Mouse (Mus musculus): Measurements from ENCODE around the gene Hectd4. TPM values are rescaled to one million over a fixed set of nuclear protein-coding genes. Genes with fewer than 3 reads are reported as not detected.
"Not testable (repeated sequence)": the region's sequence is repeated elsewhere in the genome, so short reads cannot be mapped to it uniquely, and the experiment has no call there.

Gene Hectd4
- polyA plus RNA-seq, 1 experiment from 2014 or later = 18.1 TPM

- H3K27ac ChIP-seq (replicated peaks) = no peak overlapping the region
- H3K27me3 ChIP-seq = no peaks in the 10 kb centered on the region
- H3K4me3 ChIP-seq = no peak overlapping the region
- no peaks in the 10 kb centered on the region for H3K9me3 ChIP-seq
- no peaks in the 10 kb centered on the region for H3K4me1 ChIP-seq
- no peak for ATAC-seq (replicated peaks)
- H3K9ac ChIP-seq (replicated peaks) = no peak overlapping the region
- H3K4me2 ChIP-seq (replicated peaks) = no peak overlapping the region
- H3K36me3 ChIP-seq = peaks cover 96% of the 10 kb centered on the region
- 93% methylated on average over 7 of the region's 7 CpGs for WGBS
Observed at GRCm38 (mm10) chr5:121339507-121340230, 119.7 kb downstream of the Hectd4 start.

GRCm38 (mm10) chr5:121340965-121341473, 121.0 kb downstream of the Hectd4 start:
- no peaks in the 10 kb centered on the region for H3K9me3 ChIP-seq
- peaks cover 96% of the 10 kb centered on the region for H3K36me3 ChIP-seq
- H3K4me1 ChIP-seq = no peaks in the 10 kb centered on the region
- H3K27me3 ChIP-seq = no peaks in the 10 kb centered on the region
- H3K27ac ChIP-seq (replicated peaks) = no peak overlapping the region
- no peak overlapping the region for H3K4me2 ChIP-seq (replicated peaks)
- 71% methylated on average over 7 of the region's 7 CpGs for WGBS
- H3K4me3 ChIP-seq = no peak overlapping the region
- no peak for ATAC-seq (replicated peaks)
- H3K9ac ChIP-seq (replicated peaks) = no peak overlapping the region

- H3K4me2 ChIP-seq (replicated peaks) = no peak overlapping the region
- H3K9me3 ChIP-seq = no peaks in the 10 kb centered on the region
- H3K4me3 ChIP-seq = no peak overlapping the region
- WGBS = 90% methylated on average over 11 of the region's 11 CpGs
- H3K36me3 ChIP-seq = peaks cover 93% of the 10 kb centered on the region
- H3K9ac ChIP-seq (replicated peaks) = no peak overlapping the region
- ATAC-seq (replicated peaks) = no peak
- H3K27ac ChIP-seq (replicated peaks) = no peak overlapping the region
- H3K27me3 ChIP-seq = no peaks in the 10 kb centered on the region
- H3K4me1 ChIP-seq = no peaks in the 10 kb centered on the region
Observed at GRCm38 (mm10) chr5:121342490-121342889, 122.5 kb downstream of the Hectd4 start.

- no peak for ATAC-seq (replicated peaks)
- Histone ChIP-seq H3K36me3 (peaks cover 93% of the 10 kb centered on the region), H3K9ac (replicated peaks) (no peak overlapping the region), H3K4me2 (replicated peaks) (no peak overlapping the region), H3K9me3 (no peaks in the 10 kb centered on the region), H3K4me3 (no peak overlapping the region), H3K4me1 (no peaks in the 10 kb centered on the region), H3K27me3 (no peaks in the 10 kb centered on the region), H3K27ac (replicated peaks) (no peak overlapping the region)
- WGBS = 97% methylated on average over 8 of the region's 8 CpGs
Observed at GRCm38 (mm10) chr5:121343997-121344396, 124.0 kb downstream of the Hectd4 start.

GRCm38 (mm10) chr5:121359229-121359628, 139.2 kb downstream of the Hectd4 start:
- H3K4me3 ChIP-seq = no peak overlapping the region
- H3K36me3 ChIP-seq = peaks cover 97% of the 10 kb centered on the region
- 79% methylated on average over 9 of the region's 9 CpGs for WGBS
- no peaks in the 10 kb centered on the region for H3K4me1 ChIP-seq
- H3K9me3 ChIP-seq = no peaks in the 10 kb centered on the region
- no peak for ATAC-seq (replicated peaks)
- no peak overlapping the region for H3K9ac ChIP-seq (replicated peaks)
- no peaks in the 10 kb centered on the region for H3K27me3 ChIP-seq
- H3K4me2 ChIP-seq (replicated peaks) = no peak overlapping the region
- H3K27ac ChIP-seq (replicated peaks) = no peak overlapping the region

GRCm38 (mm10) chr5:121361696-121362095, 141.7 kb downstream of the Hectd4 start:
- H3K9me3 ChIP-seq = no peaks in the 10 kb centered on the region
- H3K4me3 ChIP-seq = no peak overlapping the region
- no peak overlapping the region for H3K9ac ChIP-seq (replicated peaks)
- WGBS = 90% methylated on average over 5 of the region's 5 CpGs
- H3K27ac ChIP-seq (replicated peaks) = no peak overlapping the region
- peaks cover 97% of the 10 kb centered on the region for H3K36me3 ChIP-seq
- no peak for ATAC-seq (replicated peaks)
- H3K4me1 ChIP-seq = no peaks in the 10 kb centered on the region
- no peak overlapping the region for H3K4me2 ChIP-seq (replicated peaks)
- H3K27me3 ChIP-seq = no peaks in the 10 kb centered on the region

- no peaks in the 10 kb centered on the region for H3K4me1 ChIP-seq
- no peak overlapping the region for H3K9ac ChIP-seq (replicated peaks)
- no peak overlapping the region for H3K4me3 ChIP-seq
- H3K9me3 ChIP-seq = no peaks in the 10 kb centered on the region
- no peak for ATAC-seq (replicated peaks)
- H3K36me3 ChIP-seq = peaks cover 98% of the 10 kb centered on the region
- H3K27ac ChIP-seq (replicated peaks) = no peak overlapping the region
- H3K4me2 ChIP-seq (replicated peaks) = no peak overlapping the region
- 89% methylated on average over 7 of the region's 7 CpGs for WGBS
- no peaks in the 10 kb centered on the region for H3K27me3 ChIP-seq
Observed at GRCm38 (mm10) chr5:121363441-121363840, 143.4 kb downstream of the Hectd4 start.

GRCm38 (mm10) chr5:121366449-121367225, 146.6 kb downstream of the Hectd4 start:
- peaks cover 84% of the 10 kb centered on the region for H3K36me3 ChIP-seq

GRCm38 (mm10) chr5:121367255-121367654, 147.2 kb downstream of the Hectd4 start:
- Histone ChIP-seq H3K4me3 (no peak overlapping the region), H3K9ac (replicated peaks) (no peak overlapping the region), H3K9me3 (no peaks in the 10 kb centered on the region), H3K27ac (replicated peaks) (no peak overlapping the region), H3K36me3 (peaks cover 84% of the 10 kb centered on the region), H3K4me2 (replicated peaks) (no peak overlapping the region), H3K4me1 (no peaks in the 10 kb centered on the region), H3K27me3 (no peaks in the 10 kb centered on the region)
- ATAC-seq (replicated peaks) = no peak
- 86% methylated on average over 4 of the region's 4 CpGs for WGBS

More at GRCm38 (mm10) chr5:121366449-121367225, 146.6 kb downstream of the Hectd4 start:
- no peak overlapping the region for H3K4me3 ChIP-seq
- H3K9ac ChIP-seq (replicated peaks) = no peak overlapping the region
- no peaks in the 10 kb centered on the region for H3K9me3 ChIP-seq
- WGBS = 72% methylated on average over 16 of the region's 16 CpGs
- H3K4me1 ChIP-seq = no peaks in the 10 kb centered on the region
- H3K4me2 ChIP-seq (replicated peaks) = no peak overlapping the region
- H3K27me3 ChIP-seq = no peaks in the 10 kb centered on the region
- no peak for ATAC-seq (replicated peaks)
- no peak overlapping the region for H3K27ac ChIP-seq (replicated peaks)

- no peaks in the 10 kb centered on the region for H3K9me3 ChIP-seq
- H3K4me1 ChIP-seq = no peaks in the 10 kb centered on the region
- no peak for ATAC-seq (replicated peaks)
- peaks cover 79% of the 10 kb centered on the region for H3K36me3 ChIP-seq
- no peaks in the 10 kb centered on the region for H3K27me3 ChIP-seq
- WGBS = 88% methylated on average over 6 of the region's 6 CpGs
- no peak overlapping the region for H3K9ac ChIP-seq (replicated peaks)
- H3K27ac ChIP-seq (replicated peaks) = no peak overlapping the region
- no peak overlapping the region for H3K4me2 ChIP-seq (replicated peaks)
- no peak overlapping the region for H3K4me3 ChIP-seq
Observed at GRCm38 (mm10) chr5:121371712-121372111, 151.7 kb downstream of the Hectd4 start.

GRCm38 (mm10) chr5:121374790-121375189, 154.8 kb downstream of the Hectd4 start:
- no peaks in the 10 kb centered on the region for H3K27me3 ChIP-seq
- no peak for ATAC-seq (replicated peaks)
- H3K4me2 ChIP-seq (replicated peaks) = no peak overlapping the region
- 85% methylated on average over 3 of the region's 3 CpGs for WGBS
- H3K27ac ChIP-seq (replicated peaks) = no peak overlapping the region
- H3K9ac ChIP-seq (replicated peaks) = no peak overlapping the region
- H3K9me3 ChIP-seq = no peaks in the 10 kb centered on the region
- H3K4me1 ChIP-seq = no peaks in the 10 kb centered on the region
- no peak overlapping the region for H3K4me3 ChIP-seq
- peaks cover 80% of the 10 kb centered on the region for H3K36me3 ChIP-seq

GRCm38 (mm10) chr5:121376972-121377371, 157.0 kb downstream of the Hectd4 start:
- not testable (repeated sequence) for H3K4me1 ChIP-seq; H3K27me3 ChIP-seq; H3K27ac ChIP-seq (replicated peaks); H3K4me3 ChIP-seq; H3K9me3 ChIP-seq; H3K9ac ChIP-seq (replicated peaks); H3K4me2 ChIP-seq (replicated peaks); ATAC-seq (replicated peaks)
- WGBS = 75% methylated on average over 5 of the region's 5 CpGs
- H3K36me3 ChIP-seq = peaks cover 85% of the 10 kb centered on the region

All from forebrain, embryonic 15.5 days (tissue).